Mouse (Mus musculus) liver, embryonic 14.5 days (tissue): ENCODE data around the gene Pgs1.

Experiments used
- CTCF ChIP-seq: IDR thresholded peaks from 2 replicates; pipeline ENCODE4 v1.5.1; 2016; ENCODE audit warnings: antibody characterized with exemption, low read depth, control low read depth
- EP300 ChIP-seq: IDR thresholded peaks from 2 replicates; pipeline ENCODE4 v1.6.1; 2016; ENCODE audit warnings: antibody characterized with exemption, low read depth

GRCm38 (mm10) chr11:117991502-117992470 is 5.7 kb downstream of the Pgs1 start:
- TF ChIP-seq CTCF (no peak), EP300 (no peak)
